Mouse (Mus musculus) hindbrain, embryonic 16.5 days (tissue): Measurements from ENCODE around the gene Maf. TPM values are rescaled to one million over a fixed set of nuclear protein-coding genes. Genes with fewer than 3 reads are reported as not detected.

Source experiments
- ATAC-seq: fragments of 200-750 bp; cut with Nextera tagmentation; 2 replicates; pipeline ENCODE4 v1.8.0; 2017; ENCODE audit warnings: moderate TSS enrichment, moderate library complexity
- H3K27ac ChIP-seq: fragments of 300-500 bp; sonication (generic); 2 replicates; pipeline ENCODE4 v1.5.1; 2014; ENCODE audit warnings: low read depth, mild to moderate bottlenecking, control low read depth, low read length, moderate library complexity
- H3K27me3 ChIP-seq: fragments of 300-500 bp; sonication (generic); replicated peaks from 2 replicates; pipeline ENCODE4 v1.6.1; 2014; ENCODE audit warnings: low read length; ENCODE audit not compliant: control insufficient read depth, insufficient read depth
- H3K36me3 ChIP-seq: fragments of 300-500 bp; sonication (generic); 2 replicates; pipeline ENCODE4 v1.6.1; 2014; ENCODE audit warnings: mild to moderate bottlenecking, low read length, moderate library complexity, mixed read lengths; ENCODE audit not compliant: control insufficient read depth, insufficient read depth
- H3K4me1 ChIP-seq: fragments of 300-500 bp; sonication (generic); 2 replicates; pipeline ENCODE4 v1.6.1; 2014; ENCODE audit warnings: low read depth, low read length; ENCODE audit not compliant: control insufficient read depth, insufficient read depth
- H3K4me2 ChIP-seq: fragments of 300-500 bp; sonication (generic); 2 replicates; pipeline ENCODE4 v1.6.1; 2014; ENCODE audit warnings: mild to moderate bottlenecking, low read length, control low read depth, moderate library complexity
- H3K4me3 ChIP-seq: fragments of 300-500 bp; sonication (generic); 2 replicates; pipeline ENCODE4 v1.5.1; 2014; ENCODE audit warnings: mild to moderate bottlenecking, low read length, control low read depth, moderate library complexity
- H3K9ac ChIP-seq: fragments of 300-500 bp; sonication (generic); 2 replicates; pipeline ENCODE4 v1.6.1; 2014; ENCODE audit warnings: low read depth, mild to moderate bottlenecking, control low read depth, low read length, moderate library complexity
- H3K9me3 ChIP-seq: fragments of 300-500 bp; sonication (generic); 2 replicates; pipeline ENCODE4 v1.6.1; 2014; ENCODE audit warnings: mild to moderate bottlenecking, low read length, moderate library complexity; ENCODE audit not compliant: control insufficient read depth
- WGBS: fragments of 180-500 bp; shearing (Covaris S2); extraction: QIAGEN DNeasy Blood & Tissue Kit; methylation state at CpG from one replicate; pipeline ENCODE4 v1.1.7; 2014; 5-methylcytosine and 5-hydroxymethylcytosine counted together
- polyA plus RNA-seq: library from polyadenylated mRNA; unstranded; fragments of >200 nt; fragmentation: Nextera tagmentation; extraction: Ambion mirVana; gene quantifications from 2 replicates; pipeline ENCODE4 v1.2.1, GENCODE M21; 2015

Gene Maf
- polyA plus RNA-seq, 1 experiment from 2014 or later: 10.4 TPM

DNA sequence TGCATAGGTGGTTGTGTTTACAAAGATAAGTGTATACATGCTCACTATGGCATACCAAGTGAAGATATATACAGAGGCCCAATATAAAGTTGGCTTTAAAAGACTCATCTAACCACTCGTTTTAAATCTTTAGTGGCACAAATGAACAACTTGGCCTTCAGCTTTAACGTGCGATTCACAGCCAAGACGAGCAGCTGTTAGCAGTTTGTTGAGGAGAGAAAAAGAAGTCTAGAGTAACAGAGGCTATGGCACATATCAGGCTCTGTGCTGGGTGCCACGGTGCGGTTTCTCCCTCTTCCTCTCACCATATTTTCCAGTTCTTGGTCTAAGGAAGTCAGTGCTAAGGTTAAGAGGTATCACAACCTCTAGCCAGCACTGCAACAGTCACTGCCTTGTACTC lies 34.4 kb upstream of the Maf start:
- 84% methylated on average over 6 of the region's 6 CpGs for WGBS
- Histone ChIP-seq H3K9ac (no peak overlapping the region), H3K9me3 (no peaks in the 10 kb centered on the region), H3K27ac (no peak overlapping the region), H3K27me3 (no peaks in the 10 kb centered on the region), H3K4me3 (no peak overlapping the region), H3K4me2 (no peak overlapping the region), H3K4me1 (no peaks in the 10 kb centered on the region), H3K36me3 (no peaks in the 10 kb centered on the region)
- ATAC-seq: no peak

DNA sequence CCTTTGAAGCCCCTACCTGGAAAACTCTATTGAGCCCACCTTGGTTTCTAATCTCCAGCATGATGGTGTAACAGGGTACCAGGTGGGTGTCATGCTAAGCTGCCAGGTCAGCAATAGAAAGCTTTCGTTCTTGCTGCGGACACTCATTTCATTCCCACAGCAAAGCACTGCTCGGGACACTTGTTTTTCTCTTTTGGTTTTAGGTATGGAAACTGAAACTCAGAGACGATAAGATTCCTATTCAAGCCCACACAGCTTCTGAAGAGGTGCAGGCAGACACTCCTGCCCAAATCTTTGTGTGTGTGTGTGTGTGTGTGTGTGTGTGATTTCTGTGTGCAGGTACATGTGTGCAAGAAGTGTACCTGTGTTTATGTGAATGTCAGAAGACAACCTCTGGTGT lies 32.2 kb upstream of the Maf start:
- no peak overlapping the region for H3K4me2 ChIP-seq
- H3K36me3 ChIP-seq: no peaks in the 10 kb centered on the region
- H3K4me1 ChIP-seq: no peaks in the 10 kb centered on the region
- H3K27ac ChIP-seq: no peak overlapping the region
- no peak overlapping the region for H3K9ac ChIP-seq
- H3K9me3 ChIP-seq: no peaks in the 10 kb centered on the region
- ATAC-seq: no peak
- 95% methylated on average over 4 of the region's 4 CpGs for whole genome bisulfite sequencing
- no peaks in the 10 kb centered on the region for H3K27me3 ChIP-seq
- no peak overlapping the region for H3K4me3 ChIP-seq

DNA sequence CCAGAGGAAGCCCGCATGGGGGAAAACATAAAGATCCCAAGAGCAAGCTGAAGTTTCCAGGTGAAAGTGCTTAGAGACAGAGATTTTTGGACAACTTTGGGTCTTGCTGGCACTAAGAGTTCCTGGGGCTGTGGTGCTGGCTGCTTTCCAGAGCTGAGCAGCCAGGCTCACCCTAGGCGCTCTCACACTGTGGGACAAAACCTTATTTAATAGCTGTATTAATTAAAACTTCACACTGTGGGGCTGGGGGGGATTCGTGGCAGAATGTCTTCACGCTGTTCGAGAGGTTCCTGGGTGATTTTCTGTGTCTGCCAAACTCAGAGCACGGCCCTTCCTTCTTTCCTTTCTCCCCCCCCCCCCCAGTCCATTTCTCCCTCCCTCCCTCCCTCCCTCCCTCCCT lies 24.8 kb upstream of the Maf start:
- Histone ChIP-seq H3K4me3 (no peak overlapping the region), H3K9ac (no peak overlapping the region), H3K27ac (no peak overlapping the region), H3K4me1 (no peaks in the 10 kb centered on the region), H3K4me2 (no peak overlapping the region), H3K9me3 (no peaks in the 10 kb centered on the region), H3K36me3 (no peaks in the 10 kb centered on the region), H3K27me3 (no peaks in the 10 kb centered on the region; the same call in none of the 2 replicates)
- 32% methylated on average over 6 of the region's 6 CpGs for WGBS
- no peak for ATAC-seq

DNA sequence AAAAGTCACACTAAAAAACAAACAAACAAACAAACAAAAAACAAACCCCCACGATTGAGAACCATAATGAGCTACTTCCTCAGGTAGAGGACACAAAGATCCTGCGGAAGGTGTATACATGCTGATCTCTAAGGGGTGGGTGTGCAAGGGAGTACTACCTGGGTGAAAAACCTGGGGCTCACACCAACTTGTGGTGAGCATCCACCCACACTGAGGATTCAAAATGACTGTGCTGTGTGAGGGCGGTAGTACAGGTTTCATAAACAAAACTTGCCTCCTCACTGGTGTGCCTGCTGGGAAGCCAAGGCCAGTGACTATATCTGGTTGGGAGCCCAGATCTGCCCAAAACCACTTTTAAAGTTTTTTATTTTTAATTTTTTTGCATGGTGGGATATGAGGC lies 19.2 kb upstream of the Maf start:
- Histone ChIP-seq H3K4me2 (no peak overlapping the region), H3K4me3 (no peak overlapping the region), H3K36me3 (no peaks in the 10 kb centered on the region), H3K4me1 (no peaks in the 10 kb centered on the region), H3K9me3 (no peaks in the 10 kb centered on the region), H3K9ac (no peak overlapping the region), H3K27ac (no peak overlapping the region), H3K27me3 (no peaks in the 10 kb centered on the region; the same call in none of the 2 replicates)
- no peak for ATAC-seq
- WGBS: 89% methylated on average over 3 of the region's 3 CpGs

DNA sequence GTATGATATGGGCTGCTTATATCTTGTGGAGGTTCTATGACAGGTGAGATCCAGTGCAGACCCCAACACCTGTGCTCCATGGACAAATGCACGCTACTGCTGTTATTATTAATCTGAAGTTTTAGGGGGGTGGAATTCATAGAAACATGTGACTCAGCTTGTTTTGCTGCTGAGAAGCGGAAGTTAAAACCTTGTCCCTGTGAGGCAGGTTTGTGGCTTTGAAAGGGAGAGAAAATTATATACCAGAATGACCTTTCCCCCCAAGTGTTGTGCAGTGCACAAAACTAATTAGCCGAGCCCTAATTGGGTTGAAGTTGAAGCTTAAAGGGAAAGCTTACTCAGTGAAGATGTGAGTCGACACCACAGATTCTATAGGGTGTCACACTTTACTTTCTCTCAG lies 18.6 kb upstream of the Maf start:
- ATAC-seq: no peak
- Histone ChIP-seq H3K4me2 (no peak overlapping the region), H3K27me3 (no peaks in the 10 kb centered on the region; the same call in none of the 2 replicates), H3K4me3 (no peak overlapping the region), H3K27ac (no peak overlapping the region), H3K36me3 (no peaks in the 10 kb centered on the region), H3K4me1 (no peaks in the 10 kb centered on the region), H3K9me3 (no peaks in the 10 kb centered on the region), H3K9ac (no peak overlapping the region)
- 82% methylated on average over 4 of the region's 4 CpGs for WGBS

DNA sequence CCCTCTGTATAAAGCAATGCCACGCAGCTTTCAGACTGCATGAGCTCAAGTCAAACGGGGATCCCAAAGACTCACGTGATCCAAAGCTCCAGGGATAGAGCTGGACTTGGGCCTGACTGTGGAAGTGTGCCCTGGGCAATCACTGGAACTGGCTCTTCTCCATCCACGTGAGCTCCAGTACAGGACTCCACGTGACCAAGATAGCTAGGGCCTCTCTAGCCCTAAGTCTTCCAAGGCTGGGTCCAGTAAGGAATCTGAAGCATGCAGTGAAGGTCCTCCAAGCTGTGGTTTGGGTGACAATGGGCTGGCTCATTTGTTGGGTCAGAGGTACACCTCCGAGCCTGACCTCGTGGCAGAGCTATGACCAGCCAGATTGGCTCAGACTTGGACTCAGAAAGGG lies 11.5 kb upstream of the Maf start:
- Histone ChIP-seq H3K9me3 (no peaks in the 10 kb centered on the region), H3K27ac (no peak overlapping the region), H3K4me2 (no peak overlapping the region), H3K9ac (no peak overlapping the region), H3K4me3 (no peak overlapping the region), H3K36me3 (no peaks in the 10 kb centered on the region), H3K4me1 (no peaks in the 10 kb centered on the region), H3K27me3 (peaks cover 4% of the 10 kb centered on the region)
- no peak for ATAC-seq
- WGBS: 86% methylated on average over 7 of the region's 7 CpGs

DNA sequence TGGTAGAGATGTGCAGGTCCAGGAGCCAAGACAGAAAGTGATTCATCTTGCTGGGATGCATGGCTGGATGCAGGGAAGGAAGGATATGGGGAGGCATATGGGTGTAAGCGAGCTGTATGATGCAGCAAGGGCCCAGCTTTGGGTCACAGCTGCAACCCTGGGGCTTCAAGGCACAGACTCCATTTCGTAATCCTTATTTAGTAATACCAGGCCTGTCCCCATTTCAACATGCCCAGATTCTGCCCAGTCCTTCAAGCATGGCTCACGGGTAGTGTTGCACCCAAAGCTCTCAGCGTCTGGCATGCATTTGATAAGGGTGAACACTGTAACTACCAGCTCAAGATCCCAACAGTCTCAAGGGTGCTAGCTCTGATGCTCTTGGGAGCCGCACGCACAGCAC lies 11.0 kb upstream of the Maf start:
- Histone ChIP-seq H3K36me3 (no peaks in the 10 kb centered on the region), H3K4me3 (no peak overlapping the region), H3K4me2 (no peak overlapping the region), H3K27me3 (peaks cover 4% of the 10 kb centered on the region), H3K4me1 (no peaks in the 10 kb centered on the region), H3K9ac (no peak overlapping the region), H3K27ac (no peak overlapping the region), H3K9me3 (no peaks in the 10 kb centered on the region)
- ATAC-seq: no peak
- 90% methylated on average over 6 of the region's 6 CpGs for WGBS

DNA sequence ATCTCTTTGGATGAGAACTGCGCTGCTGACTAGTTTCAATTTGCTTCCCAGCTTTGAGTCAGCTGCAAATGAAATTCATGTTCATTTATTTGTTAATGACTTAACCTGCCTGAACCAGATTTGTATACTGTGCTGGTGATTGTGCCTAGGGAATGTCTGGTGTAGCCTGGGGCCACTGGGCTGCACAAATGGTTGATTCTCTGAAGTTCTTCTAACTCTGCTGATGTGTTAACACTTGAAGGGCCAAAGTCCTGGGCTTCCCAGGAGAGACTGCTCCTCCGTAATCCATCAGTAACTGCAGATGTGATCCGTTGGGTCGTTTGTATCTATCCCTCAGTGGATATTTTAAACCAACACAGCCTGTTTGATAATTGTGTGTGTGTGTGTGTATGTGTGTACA lies 7.7 kb upstream of the Maf start:
- no peak for ATAC-seq
- WGBS: 65% methylated on average over 4 of the region's 4 CpGs
- Histone ChIP-seq H3K9ac (no peak overlapping the region), H3K4me1 (no peaks in the 10 kb centered on the region), H3K9me3 (no peaks in the 10 kb centered on the region), H3K4me2 (no peak overlapping the region), H3K36me3 (no peaks in the 10 kb centered on the region), H3K4me3 (no peak overlapping the region), H3K27ac (no peak overlapping the region), H3K27me3 (peaks cover 4% of the 10 kb centered on the region)

DNA sequence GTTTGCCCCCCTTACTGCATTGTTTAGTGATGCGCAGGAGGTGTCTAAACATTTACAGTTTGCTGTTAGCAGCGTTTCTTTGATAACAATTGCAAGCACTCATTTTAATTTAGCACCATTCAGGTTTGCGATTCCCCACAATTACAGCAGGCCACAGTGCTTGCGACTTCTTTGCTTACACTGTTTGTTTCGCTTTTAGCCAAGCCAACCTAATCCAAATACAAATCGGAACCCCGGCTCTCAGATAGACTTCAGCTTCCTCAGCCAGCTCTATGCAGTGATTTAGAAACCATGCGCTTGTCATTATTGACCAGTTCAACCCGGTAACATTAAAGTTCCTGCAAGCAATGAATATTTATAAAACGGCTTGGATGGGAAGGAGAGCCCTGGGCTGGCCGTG lies 3.5 kb upstream of the Maf start:
- no peaks in the 10 kb centered on the region for H3K9me3 ChIP-seq
- no peak overlapping the region for H3K4me3 ChIP-seq
- 59% methylated on average over 11 of the region's 11 CpGs for WGBS
- peaks cover 15% of the 10 kb centered on the region for H3K4me1 ChIP-seq
- no peak overlapping the region for H3K4me2 ChIP-seq
- no peak for ATAC-seq
- peaks cover 4% of the 10 kb centered on the region for H3K27me3 ChIP-seq
- no peak overlapping the region for H3K27ac ChIP-seq
- no peaks in the 10 kb centered on the region for H3K36me3 ChIP-seq
- no peak overlapping the region for H3K9ac ChIP-seq

DNA sequence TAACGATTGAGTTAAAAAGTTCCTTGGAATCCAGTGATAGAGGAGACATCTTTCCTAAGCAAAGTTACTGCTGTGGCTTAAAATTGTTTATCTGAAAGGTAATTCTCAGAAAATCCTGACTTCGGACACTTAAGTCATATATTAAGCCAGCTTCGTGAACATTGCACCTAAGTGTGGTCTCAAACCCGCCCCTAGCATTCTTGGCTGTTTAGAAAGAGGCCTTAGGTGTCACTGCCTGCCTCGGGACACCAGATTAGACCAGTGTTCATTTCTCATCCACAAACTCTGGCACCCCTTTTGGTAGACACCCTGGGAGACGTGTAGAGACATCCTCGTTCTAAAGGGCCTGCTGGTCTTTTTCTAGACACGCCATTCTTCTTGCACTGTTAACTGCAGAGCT lies 2.3 kb upstream of the Maf start:
- Histone ChIP-seq H3K4me3 (no peak overlapping the region), H3K9ac (no peak overlapping the region), H3K4me1 (peaks cover 15% of the 10 kb centered on the region), H3K9me3 (no peaks in the 10 kb centered on the region), H3K27ac (no peak overlapping the region), H3K4me2 (no peak overlapping the region), H3K27me3 (peaks cover 4% of the 10 kb centered on the region), H3K36me3 (no peaks in the 10 kb centered on the region)
- no peak for ATAC-seq
- WGBS: 68% methylated on average over 8 of the region's 8 CpGs
